Mouse (Mus musculus): ENCODE data around the gene Rae1.

The Rae1 gene

DNA sequence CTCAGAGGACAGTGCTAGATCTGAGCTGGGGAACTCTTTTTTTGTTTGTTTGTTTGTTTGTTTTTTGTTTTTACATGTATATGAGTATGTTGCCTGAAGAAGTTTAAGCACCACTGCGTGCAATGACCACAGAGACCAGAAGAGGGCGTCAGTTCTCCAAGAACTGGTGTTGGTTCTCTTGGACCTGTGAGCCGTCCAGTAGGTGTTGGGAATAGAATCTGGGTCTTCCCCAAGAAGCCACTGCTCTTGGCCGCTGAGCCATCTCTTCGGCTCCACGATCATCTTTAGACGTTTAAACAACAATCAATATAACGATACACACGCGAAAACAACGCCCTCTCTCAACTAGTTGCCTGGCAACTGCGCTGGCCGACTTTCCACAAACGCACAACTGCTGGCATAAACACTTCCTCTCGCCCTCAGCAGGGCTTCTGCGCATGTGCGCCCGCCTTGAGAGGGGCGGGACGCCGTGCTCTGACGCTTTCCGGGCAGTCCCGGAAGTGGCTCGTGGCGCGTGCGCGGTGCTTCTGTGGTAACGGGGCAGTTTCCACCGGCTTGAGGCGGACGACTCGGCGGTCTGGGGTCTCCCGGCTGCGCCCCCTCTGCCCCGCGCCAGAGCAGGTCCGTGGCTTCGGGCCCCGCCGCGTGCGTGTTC is at the start of gene Rae1:
Gene Rae1 (plus strand): TSS at position 488 of the 655 bp plus-strand sequence.
- peak; percentile 97 to 99 for DNase-seq (ENCODE audit: low spot score in 2 of 2)

- DNase-seq (ENCODE audit: low spot score in 2 of 2): no peak
Observed at GRCm38 (mm10) chr2:172950119-172950676, 49.7 kb upstream of the Rae1 start.

GRCm38 (mm10) chr2:172950722-172951121 is 49.2 kb upstream of the Rae1 start:
- no peak for DNase-seq (ENCODE audit: low spot score in 2 of 2)

DNA sequence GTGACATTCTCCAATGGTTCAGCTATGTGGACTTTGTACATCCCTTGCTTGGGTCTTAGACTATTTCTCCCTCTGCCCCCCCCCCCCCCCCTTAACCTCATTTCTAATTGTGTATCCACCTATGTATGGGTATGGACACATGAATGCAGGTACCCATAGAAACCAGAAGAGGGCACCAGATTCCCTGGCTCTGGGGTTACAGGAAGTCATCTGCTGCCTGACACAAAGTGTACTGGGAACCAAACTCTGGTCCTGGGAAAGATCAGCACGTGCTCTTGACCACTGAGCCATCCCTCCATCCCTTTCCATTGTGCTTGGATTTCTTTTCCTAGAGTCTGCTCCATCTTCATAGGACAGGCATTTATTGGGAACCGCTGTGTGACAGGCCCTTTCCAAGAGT is 47.9 kb upstream of the Rae1 start:
- DNase-seq (ENCODE audit: low spot score in 2 of 2): no peak

DNA sequence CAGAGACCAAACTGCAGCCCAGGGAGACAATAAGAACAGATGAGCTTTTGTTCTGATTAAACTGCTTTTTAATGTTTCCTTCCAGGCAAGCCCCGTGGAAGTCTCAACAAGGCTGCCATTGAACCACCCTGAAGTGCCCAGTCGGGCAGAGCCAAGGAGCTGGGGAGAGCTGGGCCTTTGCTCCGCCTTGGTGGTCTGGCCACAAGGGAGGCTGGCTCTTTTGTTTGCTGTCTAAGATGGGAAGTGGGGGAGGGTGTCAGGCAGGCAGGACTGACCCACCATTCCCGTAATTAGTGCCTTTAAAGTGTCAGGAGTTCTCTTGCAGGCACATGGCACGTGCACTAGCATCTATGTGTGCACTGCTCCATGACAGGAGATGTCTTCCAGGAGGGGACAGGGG is 41.3 kb upstream of the Rae1 start:
- DNase-seq (ENCODE audit: low spot score in 2 of 2): no peak

DNA sequence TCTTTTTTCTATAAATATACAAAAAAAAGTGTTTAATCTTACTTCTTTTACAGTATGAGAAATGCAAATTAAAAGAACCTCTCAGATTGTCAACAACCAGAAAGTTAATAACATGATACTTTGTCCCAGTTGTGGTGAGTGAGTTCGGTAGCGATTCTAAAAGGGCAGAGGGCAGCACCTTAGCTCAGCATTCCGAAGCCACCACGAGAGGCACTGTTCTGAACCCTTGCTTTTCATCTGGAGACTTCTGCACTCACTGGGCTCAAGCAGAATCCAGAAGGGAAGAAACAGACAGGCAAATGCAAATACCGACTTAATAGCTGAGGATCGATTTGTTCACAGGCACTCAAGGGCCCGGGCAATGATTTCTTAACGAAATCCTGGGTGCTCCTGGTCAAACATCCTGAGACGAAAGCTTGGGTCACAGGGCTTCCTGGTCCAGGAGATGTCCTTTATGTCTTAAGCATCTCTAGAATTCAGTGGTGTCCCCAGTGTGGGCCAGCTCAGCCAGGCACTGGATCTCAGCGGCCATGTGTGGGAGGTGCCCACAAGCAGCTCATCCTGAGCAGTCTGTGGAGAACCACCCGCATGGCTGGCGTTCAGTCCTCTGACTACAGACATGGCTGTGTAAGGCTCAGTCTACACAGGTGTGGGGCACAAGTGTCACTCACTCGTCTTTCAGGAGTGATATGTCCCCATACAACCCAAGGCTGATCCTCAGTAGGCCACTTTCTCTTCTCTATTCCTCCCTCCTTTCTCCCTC is 40.7 kb upstream of the Rae1 start:
- no peak for DNase-seq (ENCODE audit: low spot score in 2 of 2)

DNA sequence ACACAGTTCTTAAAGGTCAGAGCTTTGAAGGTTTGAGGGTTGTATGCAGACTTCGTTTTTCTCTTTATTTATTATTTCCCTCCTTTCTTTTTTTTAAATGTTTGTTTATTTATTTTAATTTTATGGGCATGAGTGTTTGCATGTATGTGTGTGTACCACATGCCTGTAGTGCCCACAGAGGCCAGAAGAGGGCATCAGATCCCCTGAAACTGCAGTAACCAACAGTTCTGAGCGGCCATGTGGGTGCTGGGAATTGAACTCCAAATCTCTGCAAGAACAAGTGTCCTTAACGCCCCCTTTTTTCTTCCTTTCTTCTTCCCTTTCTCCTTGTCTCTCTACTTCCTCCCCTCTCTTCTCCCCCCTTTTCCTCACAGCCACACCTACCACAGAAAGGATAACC is 39.6 kb upstream of the Rae1 start:
- DNase-seq (ENCODE audit: low spot score in 2 of 2): no peak

GRCm38 (mm10) chr2:172961211-172961610 is 38.7 kb upstream of the Rae1 start:
- no peak for DNase-seq (ENCODE audit: low spot score in 2 of 2)

DNA sequence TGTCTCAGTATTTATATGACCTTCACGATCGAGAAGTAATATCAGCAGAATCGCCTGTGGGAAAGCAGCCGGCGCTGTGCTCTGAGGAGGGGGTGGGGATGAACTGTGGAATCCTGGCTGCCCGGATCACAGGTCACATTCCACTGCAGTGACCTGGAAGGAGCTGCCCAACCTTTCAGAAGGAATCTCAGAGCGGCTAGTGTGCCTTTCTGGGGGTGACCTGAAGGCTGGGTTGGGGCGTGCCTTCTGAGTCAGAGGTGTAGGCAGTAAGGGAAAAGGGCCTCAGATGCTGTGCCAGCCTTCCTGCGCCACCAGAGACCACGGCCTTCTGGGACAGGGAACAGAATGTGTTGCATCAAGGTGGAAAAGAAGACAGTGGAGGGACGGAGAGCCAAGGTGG is 34.7 kb upstream of the Rae1 start:
- DNase-seq (ENCODE audit: low spot score in 2 of 2): no peak

- peak; percentile 12 to 26 for DNase-seq (ENCODE audit: low spot score in 2 of 2)
Observed at GRCm38 (mm10) chr2:172966480-172966879, 33.4 kb upstream of the Rae1 start.

DNA sequence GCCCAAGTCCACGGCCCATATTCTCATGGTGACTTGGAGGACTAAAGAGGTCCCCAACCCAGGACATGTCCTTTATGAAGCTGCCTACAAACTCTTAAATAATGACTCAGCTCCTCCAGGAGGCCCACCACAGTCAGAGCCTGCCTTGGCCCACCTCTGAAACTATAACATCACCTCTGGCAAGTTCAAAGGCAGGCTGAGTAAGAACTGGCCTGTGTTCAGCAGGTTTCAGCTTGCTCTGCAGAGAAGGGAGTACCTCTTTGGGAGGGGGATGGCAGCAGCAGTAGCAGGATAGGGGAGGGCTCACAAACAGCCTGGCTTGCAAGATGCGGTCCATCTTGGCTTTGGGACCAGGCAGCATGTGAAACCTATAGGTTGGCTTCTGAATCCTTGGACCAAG is 28.1 kb upstream of the Rae1 start:
- no peak for DNase-seq (ENCODE audit: low spot score in 2 of 2)

DNA sequence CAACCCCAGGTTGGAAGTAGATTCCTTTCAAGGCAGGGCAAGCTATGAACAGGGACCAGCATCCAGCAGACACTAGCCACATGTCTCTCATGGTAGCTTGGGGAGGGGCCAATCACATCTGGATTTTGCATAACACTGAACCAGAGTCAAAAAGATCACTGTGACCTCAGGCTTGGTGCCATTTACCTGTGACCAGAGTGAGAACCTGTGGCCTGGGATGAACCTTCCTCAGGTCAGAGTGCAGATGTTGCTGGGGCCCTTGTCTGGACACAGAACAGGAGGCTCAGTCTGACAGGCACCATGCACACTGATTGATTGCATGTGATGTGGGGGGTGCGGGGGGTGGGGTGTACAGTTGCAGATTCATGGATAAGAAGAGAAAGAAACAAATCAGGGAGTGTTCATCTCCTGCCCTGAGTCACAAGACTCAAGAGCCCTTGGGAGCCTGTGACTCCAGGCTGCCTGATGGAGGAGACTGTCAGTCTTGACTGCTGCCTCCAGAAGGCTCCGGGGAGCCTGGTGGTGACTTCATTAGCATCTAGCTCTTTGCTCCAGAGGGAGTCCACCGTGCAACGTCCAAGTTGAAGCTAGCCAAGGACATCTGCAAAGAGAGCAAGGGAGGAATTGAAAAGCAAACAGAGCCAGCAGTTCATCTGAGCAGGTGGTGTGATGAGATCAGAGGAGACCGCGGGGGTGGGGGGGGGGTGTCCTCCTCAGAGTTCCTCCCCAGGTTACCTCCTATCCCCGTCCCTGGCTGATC is 25.9 kb upstream of the Rae1 start:
- no peak for DNase-seq (ENCODE audit: low spot score in 2 of 2)

DNA sequence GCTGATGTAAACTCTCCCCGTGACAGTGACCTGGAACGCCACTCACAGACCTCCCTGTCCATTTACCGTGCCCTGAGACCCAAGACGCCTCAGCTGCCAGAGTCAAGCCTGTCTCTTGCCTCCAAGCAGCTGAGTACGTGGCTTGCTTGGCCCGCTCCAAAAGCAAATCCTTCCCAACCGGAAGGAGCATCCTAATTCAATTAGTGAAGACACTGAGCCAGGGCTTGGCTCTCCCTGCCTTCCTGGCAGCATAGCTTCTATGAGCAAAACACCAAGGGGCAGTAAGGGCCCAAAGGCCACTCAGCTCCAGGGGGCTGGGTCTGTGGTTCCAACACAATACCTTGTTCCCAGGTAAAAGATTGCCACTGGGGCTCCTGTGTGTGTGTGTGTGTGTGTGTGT is 25.2 kb upstream of the Rae1 start:
- no peak for DNase-seq (ENCODE audit: low spot score in 2 of 2)

DNA sequence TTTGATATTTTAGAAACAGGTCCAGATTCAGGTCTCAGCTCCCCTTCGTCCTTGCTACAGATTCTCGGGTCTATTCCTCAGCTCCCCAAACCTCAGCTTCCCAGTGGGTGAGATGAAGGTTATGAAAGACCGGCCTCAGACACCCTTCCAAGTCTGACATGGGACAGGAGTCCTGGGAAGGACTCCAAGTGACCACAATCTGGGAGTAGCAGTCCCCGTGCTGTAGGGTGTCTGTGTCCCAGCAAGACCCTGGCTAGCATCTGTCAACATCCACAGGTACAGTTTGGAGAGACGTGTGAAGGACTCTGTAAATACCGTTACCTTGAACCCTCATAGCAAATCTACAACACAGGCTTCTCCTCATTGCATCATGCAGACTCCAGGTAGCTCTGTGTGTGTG is 24.8 kb upstream of the Rae1 start:
- DNase-seq (ENCODE audit: low spot score in 2 of 2): no peak

- peak; percentile 30 to 48 for DNase-seq (ENCODE audit: low spot score in 2 of 2)
Observed at GRCm38 (mm10) chr2:172976661-172977238, 23.2 kb upstream of the Rae1 start.

GRCm38 (mm10) chr2:172977409-172978130 is 22.3 kb upstream of the Rae1 start, which contains the start of gene Spo11:
Gene Spo11 (plus strand): TSS chr2:172977700.
- DNase-seq (ENCODE audit: low spot score in 2 of 2): peak; percentile 36 to 44

DNA sequence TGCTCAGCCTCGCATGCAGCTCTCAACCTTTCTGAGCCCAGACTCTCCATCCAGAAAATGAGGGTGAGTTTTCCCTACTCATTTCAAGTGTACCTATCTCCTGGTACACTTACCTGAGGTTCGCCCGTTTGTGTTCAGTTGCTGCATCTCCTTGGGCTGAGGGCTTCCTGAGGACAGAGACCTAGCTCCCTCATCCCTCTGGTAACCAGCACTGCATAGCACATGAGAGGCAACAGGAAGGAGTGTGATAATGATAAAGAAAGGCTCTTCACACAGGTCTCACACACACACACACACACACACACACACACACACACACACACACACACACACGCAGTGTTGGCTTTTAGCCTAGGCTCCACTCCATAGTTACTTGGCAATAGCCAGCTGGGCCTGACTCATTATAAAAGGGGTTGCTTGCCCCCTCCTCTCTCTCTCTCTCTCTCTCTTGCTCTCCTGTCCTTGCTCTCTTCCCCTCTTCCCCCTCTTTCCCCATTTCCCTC is 21.7 kb upstream of the Rae1 start:
- DNase-seq (ENCODE audit: low spot score in 2 of 2): no peak

DNA sequence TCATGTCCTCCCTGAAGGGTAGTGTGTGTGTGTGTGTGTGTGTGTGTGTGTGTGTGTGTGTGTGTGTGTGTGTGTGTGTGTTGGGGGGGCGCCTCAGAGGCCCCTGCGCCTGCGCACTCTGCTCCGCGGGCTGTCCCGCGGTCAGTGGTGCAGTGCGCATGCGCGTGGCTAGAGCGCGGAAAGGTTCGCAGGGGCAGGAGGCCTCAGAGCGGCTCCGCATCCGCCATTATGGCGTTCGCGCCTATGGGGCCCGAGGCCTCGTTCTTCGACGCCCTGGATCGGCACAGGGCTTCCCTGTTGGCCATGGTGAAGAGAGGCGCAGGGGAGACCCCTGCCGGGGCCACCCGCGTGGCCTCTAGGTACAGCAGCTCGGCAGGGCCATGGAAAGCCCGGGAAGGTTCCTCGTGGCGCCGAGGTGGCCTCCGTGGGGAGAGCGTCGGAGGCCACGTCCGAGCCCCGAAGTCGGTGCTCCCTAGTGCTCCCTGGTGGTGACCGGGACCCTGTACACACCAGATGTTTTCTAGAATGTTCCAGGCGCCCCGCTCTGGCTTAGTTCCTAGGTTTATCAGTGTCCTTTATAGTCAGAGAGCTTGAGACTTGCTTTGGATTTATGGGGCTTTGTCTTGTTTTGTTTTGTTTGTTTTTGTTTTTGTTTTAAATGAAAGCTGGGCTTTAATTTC is 20.1 kb upstream of the Rae1 start:
- no peak for DNase-seq (ENCODE audit: low spot score in 2 of 2)

GRCm38 (mm10) chr2:172982776-172983561 is 16.9 kb upstream of the Rae1 start:
- no peak for DNase-seq (ENCODE audit: low spot score in 2 of 2)

DNA sequence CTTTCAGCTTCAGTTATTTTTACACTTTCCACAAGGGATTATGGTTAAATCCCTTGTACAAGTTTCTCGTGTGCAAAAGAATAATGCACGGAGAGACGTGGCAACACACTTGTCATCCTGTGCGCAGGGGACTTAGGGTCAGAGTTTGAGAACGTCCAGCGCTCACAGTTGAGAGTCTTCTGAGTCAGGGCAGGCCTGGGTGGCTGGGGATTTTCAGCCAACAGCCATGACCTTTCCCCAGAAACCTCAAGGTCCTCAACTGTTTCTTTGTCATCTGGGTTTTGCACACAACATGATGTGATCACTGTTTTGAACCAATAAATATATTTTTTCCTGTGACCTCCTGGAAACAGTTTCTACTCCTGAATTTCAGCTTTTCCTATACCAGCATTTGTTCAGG is 9.8 kb upstream of the Rae1 start:
- no peak for DNase-seq (ENCODE audit: low spot score in 2 of 2)

Data from spleen, postnatal 36 days (tissue).